In genomic region chr1:185079331-185079880, GRCm38 (mm10) we compare ENCODE assay signal across 20 mouse cellular contexts.
DNase-seq lines count a peak whose midpoint lies in the region; ATAC-seq and TF ChIP-seq lines count a peak whose summit lies in the region.
"Had no signal": no experiment of that assay in that cellular context is flagged by ENCODE, and none has a peak within 500 bp of the region (broad histone marks: within the 10 kb centered on the region; RNA-seq: fewer than 3 reads in every experiment).

No protein-coding gene starts in this region.

- H3K9ac ChIP-seq in midbrain, embryonic 16.5 days (ENCODE audit: low read depth, low read length), result no peak overlapping the region
- no peak overlapping the region for H3K9ac ChIP-seq in forebrain, embryonic 15.5 days (replicated peaks)
- H3K9ac ChIP-seq in hindbrain, embryonic 15.5 days, result no peak overlapping the region
- no peak overlapping the region for H3K9ac ChIP-seq in midbrain, embryonic 15.5 days
- no peak overlapping the region for H3K9ac ChIP-seq in liver, postnatal 0 days (replicated peaks)

- WGBS in midbrain, embryonic 10.5 days, result 60% methylated on average over 5 of the region's 5 CpGs
- WGBS in midbrain, embryonic 16.5 days, result 24% methylated on average over 5 of the region's 5 CpGs
- WGBS in forebrain, embryonic 15.5 days, result 13% methylated on average over 5 of the region's 5 CpGs
- WGBS in hindbrain, embryonic 15.5 days, result 27% methylated on average over 5 of the region's 5 CpGs
- WGBS in midbrain, embryonic 15.5 days, result 20% methylated on average over 5 of the region's 5 CpGs
- WGBS in liver, postnatal 0 days (ENCODE audit: insufficient replicate concordance), result 46% methylated on average over 5 of the region's 5 CpGs

- TF ChIP-seq EP300 in liver, postnatal 0 days (IDR thresholded peaks at IDR 0.05; ENCODE audit: low read depth), result no peak

- H3K9me3 ChIP-seq in midbrain, embryonic 10.5 days (replicated peaks), result no peaks in the 10 kb centered on the region
- H3K9me3 ChIP-seq in midbrain, embryonic 16.5 days (replicated peaks; ENCODE audit: control insufficient read depth, low read length, poor library complexity, severe bottlenecking), result no peaks in the 10 kb centered on the region
- no peaks in the 10 kb centered on the region for H3K9me3 ChIP-seq in forebrain, embryonic 15.5 days
- no peaks in the 10 kb centered on the region for H3K9me3 ChIP-seq in hindbrain, embryonic 15.5 days
- H3K9me3 ChIP-seq in midbrain, embryonic 15.5 days, result no peaks in the 10 kb centered on the region
- no peaks in the 10 kb centered on the region for H3K9me3 ChIP-seq in liver, postnatal 0 days (ENCODE audit: low read length)

- intact Hi-C loops in left cerebral cortex, postnatal 4 days (cut with DNase I), result no loop called here

- DNase-seq in midbrain, embryonic 10.5 days (ENCODE audit: low spot score), result no peak
- no peak for DNase-seq in layer of hippocampus, adult 8-10 months (ENCODE audit: low spot score in 2 of 2)
- DNase-seq in liver, postnatal 0 days, result no peak
- DNase-seq in left cerebral cortex, postnatal 4 days, result no peak
- DNase-seq: B cell, adult 2 months; cerebellum, adult 9-11 months; gastrocnemius, postnatal 14 days; heart, adult 2 months; kidney, adult 11 months; layer of hippocampus, postnatal 36 days; liver; lung, postnatal 10 days; right cerebral cortex, postnatal 14 days; spleen, adult 18-20 months; thymus, adult 18-20 months had no signal

- ATAC-seq in midbrain, embryonic 16.5 days, result no peak
- no peak for ATAC-seq in forebrain, embryonic 15.5 days (replicated peaks)
- no peak for ATAC-seq in hindbrain, embryonic 15.5 days (ENCODE audit: low FRiP score, low read depth)
- 0 out of 2 replicates have a peak, but pooled peaks have one; percentile 39 for ATAC-seq in midbrain, embryonic 15.5 days (replicated peaks)
- no peak for ATAC-seq in liver, postnatal 0 days

- no peaks in the 10 kb centered on the region for H3K27me3 ChIP-seq in midbrain, embryonic 10.5 days (ENCODE audit: low read depth, poor library complexity, severe bottlenecking)
- H3K27me3 ChIP-seq in midbrain, embryonic 16.5 days (ENCODE audit: control insufficient read depth, insufficient read depth, low read depth, low read length), result no peaks in the 10 kb centered on the region
- no peaks in the 10 kb centered on the region for H3K27me3 ChIP-seq in forebrain, embryonic 15.5 days
- no peaks in the 10 kb centered on the region for H3K27me3 ChIP-seq in hindbrain, embryonic 15.5 days
- no peaks in the 10 kb centered on the region for H3K27me3 ChIP-seq in midbrain, embryonic 15.5 days (replicated peaks)
- H3K27me3 ChIP-seq in liver, postnatal 0 days (ENCODE audit: insufficient read depth, low read length), result no peaks in the 10 kb centered on the region

- H3K4me2 ChIP-seq in midbrain, embryonic 16.5 days (ENCODE audit: low read length), result no peak overlapping the region
- no peak overlapping the region for H3K4me2 ChIP-seq in forebrain, embryonic 15.5 days (replicated peaks)
- H3K4me2 ChIP-seq in hindbrain, embryonic 15.5 days, result no peak overlapping the region
- no peak overlapping the region for H3K4me2 ChIP-seq in midbrain, embryonic 15.5 days
- H3K4me2 ChIP-seq in liver, postnatal 0 days (ENCODE audit: low read depth, low read length), result no peak overlapping the region

- H3K36me3 ChIP-seq in midbrain, embryonic 10.5 days, result no peaks in the 10 kb centered on the region
- H3K36me3 ChIP-seq in midbrain, embryonic 16.5 days (ENCODE audit: control insufficient read depth, insufficient read depth, low read length), result no peaks in the 10 kb centered on the region
- no peaks in the 10 kb centered on the region for H3K36me3 ChIP-seq in forebrain, embryonic 15.5 days
- no peaks in the 10 kb centered on the region for H3K36me3 ChIP-seq in hindbrain, embryonic 15.5 days
- no peaks in the 10 kb centered on the region for H3K36me3 ChIP-seq in midbrain, embryonic 15.5 days (replicated peaks)
- H3K36me3 ChIP-seq in liver, postnatal 0 days (replicated peaks; ENCODE audit: insufficient read depth, low read length), result no peaks in the 10 kb centered on the region

- no peak for TF ChIP-seq CTCF in liver, postnatal 0 days (IDR thresholded peaks at IDR 0.05; ENCODE audit: low read depth)

- peak overlapping the region; percentile 66 for H3K27ac ChIP-seq in midbrain, embryonic 10.5 days (replicated peaks)
- H3K27ac ChIP-seq in midbrain, embryonic 16.5 days (ENCODE audit: low read length), result no peak overlapping the region
- H3K27ac ChIP-seq in forebrain, embryonic 15.5 days (replicated peaks), result peak overlapping the region; percentile 32; the same call in 1 of the 2 replicates
- 0 out of 2 replicates have a peak overlapping the region, but pooled peaks have one; percentile 32 for H3K27ac ChIP-seq in hindbrain, embryonic 15.5 days (replicated peaks)
- peak overlapping the region; percentile 27; the same call in 1 of the 2 replicates for H3K27ac ChIP-seq in midbrain, embryonic 15.5 days
- no peak overlapping the region for H3K27ac ChIP-seq in liver, postnatal 0 days (ENCODE audit: low read depth)
- H3K27ac ChIP-seq: heart, adult 2 months; kidney, postnatal 0 days had no signal

- peaks cover 19% of the 10 kb centered on the region for H3K4me1 ChIP-seq in midbrain, embryonic 10.5 days
- H3K4me1 ChIP-seq in midbrain, embryonic 16.5 days (ENCODE audit: control insufficient read depth, insufficient read depth, low read length), result peaks cover 4% of the 10 kb centered on the region; the same call in 1 of the 2 replicates
- peaks cover 10% of the 10 kb centered on the region for H3K4me1 ChIP-seq in forebrain, embryonic 15.5 days
- H3K4me1 ChIP-seq in hindbrain, embryonic 15.5 days (replicated peaks), result 0 out of 2 replicates have a peak, but pooled peaks cover 12% of the 10 kb centered on the region
- H3K4me1 ChIP-seq in midbrain, embryonic 15.5 days, result peaks cover 9% of the 10 kb centered on the region
- no peaks in the 10 kb centered on the region for H3K4me1 ChIP-seq in liver, postnatal 0 days (ENCODE audit: insufficient read depth)

- H3K4me3 ChIP-seq in midbrain, embryonic 10.5 days, result no peak overlapping the region
- H3K4me3 ChIP-seq in midbrain, embryonic 16.5 days (ENCODE audit: low read depth, low read length), result no peak overlapping the region
- H3K4me3 ChIP-seq in forebrain, embryonic 15.5 days, result no peak overlapping the region
- H3K4me3 ChIP-seq in hindbrain, embryonic 15.5 days, result no peak overlapping the region
- no peak overlapping the region for H3K4me3 ChIP-seq in midbrain, embryonic 15.5 days
- no peak overlapping the region for H3K4me3 ChIP-seq in liver, postnatal 0 days (ENCODE audit: low read depth, low read length)
- H3K4me3 ChIP-seq: heart, adult 2 months had no signal

Comparison
In these comparisons a context has a peak if more than half of its experiments do, and no peak if none do; other contexts are left out.
1. H3K27ac ChIP-seq: peak in midbrain, embryonic 10.5 days (single experiment), forebrain, embryonic 15.5 days (single experiment), hindbrain, embryonic 15.5 days (single experiment) and midbrain, embryonic 15.5 days (single experiment); none in midbrain, embryonic 16.5 days (single experiment) and liver, postnatal 0 days (single experiment).